Mouse (Mus musculus) forebrain, embryonic 11.5 days (tissue): ENCODE measurements around the gene Ackr4. TPM values are rescaled to one million over a fixed set of nuclear protein-coding genes. Genes with fewer than 3 reads are reported as not detected.

Experiments
- ATAC-seq: fragments of 200-750 bp; cut with Nextera tagmentation; replicated peaks from 2 replicates; pipeline ENCODE4 v1.8.0; 2017; ENCODE audit warnings: moderate TSS enrichment; ENCODE audit not compliant: low FRiP score
- DNase-seq: peaks from one replicate; pipeline ENCODE4 v3.0.0-alpha.2; 2017; ENCODE audit warnings: low spot score
- H3K27ac ChIP-seq: fragments of 300-500 bp; sonication (generic); 2 replicates; pipeline ENCODE4 v1.5.1; 2014; ENCODE audit warnings: low read depth, low read length
- H3K27me3 ChIP-seq: fragments of 300-500 bp; sonication (generic); 2 replicates; pipeline ENCODE4 v1.6.1; 2014; ENCODE audit warnings: mild to moderate bottlenecking, low read length, mixed read lengths; ENCODE audit not compliant: control insufficient read depth, insufficient read depth
- H3K36me3 ChIP-seq: fragments of 300-500 bp; sonication (generic); 2 replicates; pipeline ENCODE4 v1.6.1; 2014; ENCODE audit warnings: mild to moderate bottlenecking, low read length, moderate library complexity, mixed read lengths; ENCODE audit not compliant: control insufficient read depth, insufficient read depth
- H3K4me1 ChIP-seq: fragments of 300-500 bp; sonication (generic); replicated peaks from 2 replicates; pipeline ENCODE4 v1.6.1; 2014; ENCODE audit warnings: low read length, mixed read lengths; ENCODE audit not compliant: control insufficient read depth, insufficient read depth
- H3K4me2 ChIP-seq: fragments of 300-500 bp; sonication (generic); 2 replicates; pipeline ENCODE4 v1.6.1; 2014; ENCODE audit warnings: low read depth, mild to moderate bottlenecking, low read length, moderate library complexity, mixed read lengths; ENCODE audit not compliant: severe bottlenecking
- H3K4me3 ChIP-seq: fragments of 300-500 bp; sonication (generic); 2 replicates; pipeline ENCODE4 v1.5.1; 2014; ENCODE audit warnings: low read depth, low read length
- H3K9ac ChIP-seq: fragments of 300-500 bp; sonication (generic); 2 replicates; pipeline ENCODE4 v1.6.1; 2014; ENCODE audit warnings: low read length
- H3K9me3 ChIP-seq: fragments of 300-500 bp; sonication (generic); 2 replicates; pipeline ENCODE4 v1.6.1; 2016; ENCODE audit warnings: low read length, mixed read lengths; ENCODE audit not compliant: control insufficient read depth
- WGBS: fragments of 180-500 bp; shearing (Covaris S2); extraction: QIAGEN DNeasy Blood & Tissue Kit; methylation state at CpG from one replicate; pipeline ENCODE4 v1.1.7; 2014; 5-methylcytosine and 5-hydroxymethylcytosine counted together
- polyA plus RNA-seq: library from polyadenylated mRNA; unstranded; fragments of >200 nt; fragmentation: Nextera tagmentation; extraction: Ambion mirVana; gene quantifications from 2 replicates; pipeline ENCODE4 v1.2.1, GENCODE M21; 2014

The Ackr4 gene
- polyA plus RNA-seq, 1 experiment from 2014 or later: 0.64 TPM

GRCm38 (mm10) chr9:104079379-104079778, 47.4 kb downstream of the Ackr4 start:
- H3K9ac ChIP-seq: no peak overlapping the region
- H3K4me1 ChIP-seq: no peaks in the 10 kb centered on the region
- 46% methylated on average over 5 of the region's 5 CpGs for WGBS
- no peak overlapping the region for H3K4me2 ChIP-seq
- DNase-seq: peak; percentile 78
- 0 out of 2 replicates have a peak, but pooled peaks have one; percentile 49 for ATAC-seq
- no peaks in the 10 kb centered on the region for H3K9me3 ChIP-seq
- no peaks in the 10 kb centered on the region for H3K36me3 ChIP-seq
- no peak overlapping the region for H3K27ac ChIP-seq
- no peaks in the 10 kb centered on the region for H3K27me3 ChIP-seq
- no peak overlapping the region for H3K4me3 ChIP-seq

- ATAC-seq (no peak), DNase-seq (no peak)
- Histone ChIP-seq H3K9ac (no peak overlapping the region), H3K4me2 (no peak overlapping the region), H3K27ac (no peak overlapping the region), H3K4me1 (no peaks in the 10 kb centered on the region), H3K27me3 (no peaks in the 10 kb centered on the region), H3K9me3 (no peaks in the 10 kb centered on the region), H3K4me3 (no peak overlapping the region), H3K36me3 (no peaks in the 10 kb centered on the region)
- WGBS: 93% methylated on average over 1 of the region's 1 CpGs
Observed at GRCm38 (mm10) chr9:104078780-104079179, 48.0 kb downstream of the Ackr4 start.

- Histone ChIP-seq H3K4me1 (no peaks in the 10 kb centered on the region), H3K4me3 (no peak overlapping the region), H3K27ac (no peak overlapping the region), H3K9ac (no peak overlapping the region), H3K27me3 (no peaks in the 10 kb centered on the region), H3K36me3 (no peaks in the 10 kb centered on the region), H3K4me2 (no peak overlapping the region), H3K9me3 (no peaks in the 10 kb centered on the region)
- DNase-seq (no peak), ATAC-seq (no peak)
- WGBS: 70% methylated on average over 2 of the region's 2 CpGs
Observed at GRCm38 (mm10) chr9:104075808-104076207, 50.9 kb downstream of the Ackr4 start.

GRCm38 (mm10) chr9:104070863-104071604, 55.7 kb downstream of the Ackr4 start:
- Histone ChIP-seq H3K4me3 (no peak overlapping the region), H3K9me3 (no peaks in the 10 kb centered on the region), H3K27me3 (no peaks in the 10 kb centered on the region), H3K4me1 (no peaks in the 10 kb centered on the region), H3K4me2 (no peak overlapping the region), H3K36me3 (no peaks in the 10 kb centered on the region), H3K9ac (no peak overlapping the region), H3K27ac (no peak overlapping the region)
- DNase-seq (no peak), ATAC-seq (no peak)
- 79% methylated on average over 8 of the region's 8 CpGs for WGBS

GRCm38 (mm10) chr9:104070241-104070640, 56.5 kb downstream of the Ackr4 start:
- DNase-seq (no peak), ATAC-seq (no peak)
- 82% methylated on average over 4 of the region's 4 CpGs for WGBS
- Histone ChIP-seq H3K9ac (no peak overlapping the region), H3K4me1 (no peaks in the 10 kb centered on the region), H3K4me3 (no peak overlapping the region), H3K27me3 (no peaks in the 10 kb centered on the region), H3K36me3 (no peaks in the 10 kb centered on the region), H3K9me3 (no peaks in the 10 kb centered on the region), H3K4me2 (no peak overlapping the region), H3K27ac (no peak overlapping the region)

GRCm38 (mm10) chr9:104064571-104064970, 62.2 kb downstream of the Ackr4 start:
- Histone ChIP-seq H3K27ac (no peak overlapping the region), H3K9me3 (no peaks in the 10 kb centered on the region), H3K4me3 (no peak overlapping the region), H3K4me1 (peaks cover 9% of the 10 kb centered on the region), H3K9ac (no peak overlapping the region), H3K27me3 (no peaks in the 10 kb centered on the region), H3K36me3 (no peaks in the 10 kb centered on the region), H3K4me2 (no peak overlapping the region)
- ATAC-seq (no peak), DNase-seq (no peak)
- 37% methylated on average over 1 of the region's 1 CpGs for WGBS

GRCm38 (mm10) chr9:104063244-104063961, 63.3 kb downstream of the Ackr4 start, which contains the start of gene Acad11:
Acad11 (plus strand) TSS chr9:104063377.
- peak; percentile 97 for ATAC-seq
- WGBS: under 1% methylated on average over 29 of the region's 30 CpGs
- Histone ChIP-seq H3K4me3 (peak within 1 kb of the TSS; percentile 95), H3K4me2 (peak within 1 kb of the TSS; percentile 82), H3K36me3 (no peaks in the 10 kb centered on the region), H3K9ac (peak within 1 kb of the TSS; percentile 78), H3K27ac (no peak within 1 kb of the TSS), H3K27me3 (no peaks in the 10 kb centered on the region), H3K9me3 (no peaks in the 10 kb centered on the region), H3K4me1 (peaks cover 9% of the 10 kb centered on the region)
- DNase-seq: peak; percentile 89

- DNase-seq: peak; percentile 83
- no peaks in the 10 kb centered on the region for H3K36me3 ChIP-seq
Observed at GRCm38 (mm10) chr9:104062430-104063243, 64.1 kb downstream of the Ackr4 start, which contains the start of gene Uba5. Uba5 (minus strand) TSS chr9:104063134.

More at GRCm38 (mm10) chr9:104062430-104063243, 64.1 kb downstream of the Ackr4 start, which contains the start of gene Uba5:
- peaks cover 9% of the 10 kb centered on the region for H3K4me1 ChIP-seq
- H3K27me3 ChIP-seq: no peaks in the 10 kb centered on the region
- no peaks in the 10 kb centered on the region for H3K9me3 ChIP-seq
- ATAC-seq: peak; percentile 73
- under 1% methylated on average over 59 of the region's 59 CpGs for WGBS
- H3K9ac ChIP-seq: peak within 1 kb of the TSS; percentile 78
- no peak within 1 kb of the TSS for H3K27ac ChIP-seq
- H3K4me2 ChIP-seq: peak within 1 kb of the TSS; percentile 82
- peak within 1 kb of the TSS; percentile 95 for H3K4me3 ChIP-seq
